Mouse (Mus musculus) right cerebral cortex, postnatal 25 days (tissue): ENCODE results near the gene Ifi208.
"Not testable (repeated sequence)": the region's sequence is repeated elsewhere in the genome, so short reads cannot be mapped to it uniquely, and the experiment has no call there.

Source experiments
- DNase-seq: peaks from one replicate; pipeline ENCODE4 v3.0.0; 2022

The Ifi208 gene

DNA sequence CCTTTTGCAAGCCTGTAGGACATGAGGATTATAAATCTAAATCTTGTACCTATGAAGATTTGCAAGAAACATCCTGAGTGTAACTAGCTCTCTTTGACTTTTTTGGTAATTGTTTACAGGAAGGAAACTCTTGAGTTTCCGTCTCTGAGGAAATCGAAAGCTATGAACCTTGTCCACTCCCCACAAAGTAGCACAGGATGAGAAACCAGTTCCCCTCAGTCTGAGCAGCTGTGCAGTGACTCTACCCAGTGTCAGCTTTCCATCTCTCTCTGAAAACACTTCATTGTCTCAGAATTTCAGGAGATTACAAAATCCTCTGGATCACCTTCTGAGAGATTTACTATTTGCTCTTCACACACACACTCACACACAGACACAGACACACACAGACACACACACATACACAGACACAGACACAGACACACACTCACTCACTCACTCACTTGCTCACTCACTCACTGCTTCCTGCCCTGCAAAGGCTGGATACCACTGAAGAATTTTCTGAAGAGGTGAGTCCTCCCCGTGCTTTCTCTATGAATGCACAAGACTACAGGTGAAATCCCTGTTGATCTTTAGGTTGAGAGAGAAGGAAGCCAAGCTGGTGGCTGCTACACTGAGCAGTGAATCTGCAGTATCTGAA lies at the start of gene Ifi208:
Gene Ifi208, plus strand, starts transcription at position 218 of the 640 bp plus-strand sequence.
- not testable (repeated sequence) for DNase-seq

DNA sequence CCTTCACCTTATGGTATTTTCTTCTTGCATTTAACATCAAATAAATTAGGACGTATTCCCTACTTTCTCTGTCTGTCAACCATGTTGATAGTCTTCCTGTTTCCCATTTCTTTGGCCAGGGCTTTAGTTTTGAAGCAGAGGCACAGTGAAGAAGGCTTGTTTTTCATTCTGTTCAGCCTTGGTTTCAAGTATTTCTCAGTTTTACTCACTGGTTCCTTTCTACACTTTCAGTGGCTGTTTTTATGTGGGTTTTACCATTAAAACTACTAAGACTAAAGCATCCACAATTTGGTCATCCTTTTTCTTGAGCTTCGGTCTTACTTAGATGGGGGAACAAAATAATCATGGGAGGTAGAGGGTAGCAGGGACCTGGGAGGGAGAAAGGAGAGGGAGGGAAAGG lies 49.4 kb upstream of the Ifi208 start:
- DNase-seq: no peak

DNA sequence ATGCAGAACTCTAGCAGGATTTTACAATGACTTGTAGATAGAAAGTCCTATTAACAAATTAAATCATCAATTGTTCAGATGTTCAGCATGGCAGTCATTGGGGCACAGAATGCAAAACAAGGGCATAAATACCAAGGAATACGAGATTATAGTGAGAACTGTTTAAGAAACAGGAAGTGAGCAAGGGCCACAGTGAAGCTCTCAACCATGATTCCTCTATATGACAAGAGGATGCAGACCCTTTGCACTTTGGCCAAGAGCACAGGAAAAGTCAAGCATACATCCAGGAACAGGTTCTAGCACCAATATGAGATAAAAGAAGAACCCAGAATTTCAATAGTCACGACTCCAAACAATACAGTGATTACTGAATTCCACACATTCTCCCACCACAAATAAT lies 46.8 kb upstream of the Ifi208 start:
- no peak for DNase-seq

DNA sequence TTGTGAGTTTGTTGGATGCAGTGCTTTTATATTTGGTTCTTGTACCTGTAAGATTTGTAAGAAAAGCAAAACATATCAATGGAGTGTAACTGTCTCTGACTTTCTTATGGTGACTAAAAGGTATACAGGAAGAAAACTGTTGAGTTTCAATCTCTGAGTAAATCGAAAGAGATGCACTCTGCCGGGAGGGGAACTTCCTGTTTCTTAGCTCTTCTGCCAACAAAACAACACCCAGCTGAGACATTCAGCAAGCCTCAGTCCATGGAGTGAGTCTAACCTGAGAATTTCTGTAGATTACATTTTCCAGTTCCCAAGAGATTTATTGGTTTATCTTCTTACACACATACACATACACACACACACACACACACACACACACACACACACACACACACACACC lies 42.9 kb upstream of the Ifi208 start, which contains the start of gene Ifi209:
Gene Ifi209, plus strand, starts transcription at position 296 of the 400 bp plus-strand sequence.
- DNase-seq: not testable (repeated sequence)

DNA sequence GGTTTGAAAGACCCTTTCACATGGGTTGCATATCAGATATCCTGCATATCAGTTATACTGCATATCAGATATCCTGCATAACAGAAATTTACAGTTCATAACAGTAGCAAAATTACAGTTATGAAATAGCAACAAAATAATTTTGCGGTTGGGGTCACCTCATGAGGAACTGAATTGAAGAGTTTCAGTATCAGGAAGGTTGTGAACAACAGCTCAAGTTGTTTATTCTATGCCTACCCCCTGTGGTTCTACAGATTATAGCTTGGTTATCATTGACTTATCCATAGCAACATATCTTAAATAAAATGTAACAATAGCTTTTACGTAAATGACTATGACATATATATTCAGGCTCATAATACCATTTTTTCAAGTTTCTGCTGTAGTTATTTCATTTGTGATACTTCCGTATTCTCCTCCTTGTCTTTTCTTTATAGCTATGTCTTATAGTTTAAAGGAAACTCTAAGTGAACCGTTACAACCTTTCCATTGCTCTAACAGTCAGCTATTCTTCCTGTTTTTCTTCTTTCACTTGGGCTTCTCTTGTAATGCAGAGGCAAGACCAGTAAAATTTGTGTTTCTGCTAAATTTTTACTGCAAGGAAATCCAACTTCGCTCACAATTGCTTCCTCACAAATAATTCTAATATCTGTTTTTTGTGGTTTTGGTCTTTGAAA lies 39.4 kb upstream of the Ifi208 start:
- DNase-seq: no peak

DNA sequence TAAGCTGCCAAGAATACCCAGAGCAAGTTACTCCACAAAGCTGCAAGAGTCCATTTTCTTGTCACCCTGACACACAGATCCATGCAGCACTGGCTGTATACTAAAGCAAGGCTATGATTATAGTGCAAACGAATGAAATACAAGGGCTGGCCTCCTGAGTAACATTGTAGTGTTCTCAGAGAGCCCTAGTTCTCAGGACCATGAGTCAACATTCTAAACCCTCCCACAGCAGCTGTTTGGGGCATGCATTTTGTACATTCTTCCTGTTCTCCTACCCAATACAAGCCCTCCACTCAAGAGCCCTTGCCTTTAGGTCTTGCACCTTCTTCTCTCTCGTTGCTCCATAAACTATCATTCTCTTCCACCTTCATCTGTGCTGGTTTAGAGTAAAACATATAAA lies 28.1 kb upstream of the Ifi208 start:
- no peak for DNase-seq

DNA sequence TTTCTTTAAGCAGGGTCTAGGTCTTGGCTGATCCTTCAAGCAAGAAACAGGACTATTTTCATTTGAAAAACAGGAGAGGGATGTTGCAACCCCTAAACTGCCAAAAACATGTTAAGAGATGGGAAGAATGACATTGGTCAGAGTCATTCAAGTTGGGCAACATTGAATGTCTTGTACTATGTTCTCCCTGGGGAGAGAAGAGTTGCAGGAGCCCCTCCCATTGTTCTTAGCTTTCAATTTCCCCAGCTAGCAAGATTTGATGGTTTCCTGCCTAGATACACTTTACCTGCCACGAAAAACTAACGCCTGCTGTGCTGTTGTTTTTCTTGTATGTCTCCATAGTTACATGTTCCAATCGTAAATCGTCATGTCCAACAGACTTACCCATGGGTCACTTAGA lies 15.5 kb upstream of the Ifi208 start:
- DNase-seq: no peak

DNA sequence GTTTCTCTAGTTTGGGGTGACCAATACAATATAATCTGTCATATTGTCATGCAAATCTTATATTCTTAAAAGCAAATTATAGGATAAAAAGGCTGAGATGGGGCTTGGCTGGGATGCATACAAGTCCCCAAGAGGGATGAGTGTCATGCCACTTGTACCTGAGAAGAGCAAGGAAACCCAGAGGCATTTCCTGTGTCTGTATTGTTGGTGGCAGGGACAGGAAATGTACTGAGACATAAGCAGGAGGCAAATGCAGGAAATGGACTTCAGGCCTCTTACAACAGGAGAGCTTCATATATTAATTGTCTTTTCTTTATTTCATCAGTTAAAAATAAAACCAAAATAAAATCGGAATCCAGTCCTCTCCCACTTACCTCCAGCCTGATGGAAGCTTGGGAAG lies 5.1 kb downstream of the Ifi208 start:
- not testable (repeated sequence) for DNase-seq

DNA sequence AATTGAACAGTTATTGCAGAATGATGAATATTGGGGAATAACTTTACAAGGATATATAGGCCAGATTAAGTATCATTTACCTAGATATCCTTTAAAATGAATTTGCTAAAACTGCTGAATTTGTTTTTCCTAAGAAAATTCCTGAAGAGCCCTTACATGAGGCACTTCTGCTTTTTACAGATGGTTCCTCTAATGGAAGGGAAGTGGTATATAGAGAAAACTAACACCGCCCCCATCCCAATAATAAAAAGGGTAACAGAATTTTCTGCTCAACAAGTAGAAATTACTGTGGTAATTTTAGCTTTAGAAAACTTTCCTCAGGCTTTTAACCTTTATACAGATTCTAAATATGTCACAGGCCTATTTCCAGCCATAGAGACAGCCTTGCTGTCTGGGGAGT lies 20.8 kb downstream of the Ifi208 start:
- DNase-seq: no peak

DNA sequence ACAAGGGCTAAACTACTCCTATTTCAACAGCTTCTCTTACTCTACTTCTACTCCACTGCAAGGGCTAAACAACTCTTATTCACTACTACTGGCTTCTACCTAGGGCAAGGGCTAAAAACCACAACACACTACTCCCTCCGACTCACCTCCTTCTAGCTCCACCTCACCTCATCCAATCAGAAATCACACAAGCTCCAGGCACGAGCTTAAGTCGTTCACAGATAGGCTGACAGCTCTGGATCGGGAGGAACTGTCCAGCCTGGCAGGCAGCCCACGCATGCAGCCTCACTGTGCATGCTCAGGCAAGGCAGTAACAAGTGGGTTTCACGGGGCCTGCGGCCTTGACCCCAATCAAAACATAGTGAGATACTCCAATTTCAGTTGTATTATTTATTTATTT lies 59.7 kb downstream of the Ifi208 start:
- no peak for DNase-seq

DNA sequence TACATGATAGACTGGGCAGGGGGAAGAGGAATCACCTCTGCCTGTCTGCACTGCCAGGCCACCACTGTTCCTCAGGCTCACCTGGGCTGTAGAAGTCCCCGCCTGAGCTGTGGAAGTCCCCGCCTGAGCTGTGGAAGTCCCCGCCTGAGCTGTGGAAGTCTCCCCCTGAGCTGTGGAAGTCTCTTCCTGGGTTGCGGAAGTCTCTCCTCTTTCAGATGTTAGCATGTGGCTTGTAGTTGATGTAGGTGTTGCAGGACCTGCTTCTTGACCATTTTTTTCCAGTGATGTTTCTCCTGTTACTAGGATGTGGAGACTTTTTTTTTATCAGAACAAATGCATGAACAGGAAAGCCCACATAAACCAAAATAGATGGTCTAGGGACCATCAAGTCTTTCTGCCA lies 61.5 kb downstream of the Ifi208 start:
- not testable (repeated sequence) for DNase-seq

DNA sequence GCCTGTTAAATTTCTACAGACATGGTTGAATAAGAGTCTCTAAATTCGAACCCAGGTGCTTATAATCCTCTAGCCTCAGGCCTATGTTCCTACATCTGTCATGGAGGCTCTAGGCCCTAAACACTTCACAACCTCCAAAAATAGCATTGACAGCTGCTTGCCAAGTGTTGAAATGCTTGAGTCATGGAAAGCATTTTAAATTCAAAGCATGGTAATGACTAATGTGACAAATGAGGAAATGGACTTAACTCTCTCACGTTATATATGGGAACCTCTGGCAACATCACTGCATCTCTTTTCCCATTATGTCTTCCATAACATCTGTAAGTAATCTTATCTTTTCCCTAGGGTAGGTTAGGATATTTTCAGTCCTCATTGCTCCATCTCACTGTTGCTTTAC lies 63.5 kb downstream of the Ifi208 start:
- DNase-seq: no peak

DNA sequence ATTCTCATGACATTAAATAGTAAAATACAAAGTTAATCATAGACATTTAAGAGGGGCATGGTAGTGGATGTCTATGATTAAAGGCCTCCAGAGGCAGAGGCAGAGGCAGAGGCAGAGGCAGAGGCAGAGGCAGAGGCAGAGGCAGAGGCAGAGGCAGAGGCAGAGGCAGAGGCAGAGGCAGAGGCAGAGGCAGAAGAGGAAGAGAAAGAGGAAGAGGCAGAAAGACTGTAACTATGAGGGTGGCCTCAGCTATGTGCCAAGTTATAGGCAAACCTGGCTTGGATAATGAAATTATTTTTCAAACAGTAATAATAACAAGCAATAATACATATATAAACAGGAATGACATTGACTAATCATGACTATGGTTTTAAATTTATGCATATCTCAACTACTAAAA lies 67.1 kb downstream of the Ifi208 start:
- no peak for DNase-seq

DNA sequence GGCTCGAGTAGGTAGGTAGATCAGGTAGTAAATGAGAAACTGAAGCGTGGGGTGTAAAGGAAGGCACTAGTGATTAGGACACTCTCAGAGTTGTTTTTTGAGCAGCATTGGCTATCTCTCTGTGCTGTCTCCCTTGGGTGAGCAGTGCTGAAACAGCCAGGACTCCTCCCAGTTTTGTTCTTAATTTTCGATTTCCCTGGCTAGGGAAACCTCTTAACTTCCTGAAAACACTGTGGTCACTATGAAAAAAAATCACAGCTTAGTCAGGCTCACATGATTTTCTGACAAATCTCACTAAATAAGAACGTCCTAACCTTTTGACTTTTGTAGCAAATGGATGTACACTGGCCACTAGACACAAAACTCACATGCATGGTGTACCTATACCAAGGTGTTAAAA lies 68.2 kb downstream of the Ifi208 start, which contains the start of gene Ifi207:
Gene Ifi207, minus strand, starts transcription at position 92 of the 400 bp plus-strand sequence.
- no peak for DNase-seq

DNA sequence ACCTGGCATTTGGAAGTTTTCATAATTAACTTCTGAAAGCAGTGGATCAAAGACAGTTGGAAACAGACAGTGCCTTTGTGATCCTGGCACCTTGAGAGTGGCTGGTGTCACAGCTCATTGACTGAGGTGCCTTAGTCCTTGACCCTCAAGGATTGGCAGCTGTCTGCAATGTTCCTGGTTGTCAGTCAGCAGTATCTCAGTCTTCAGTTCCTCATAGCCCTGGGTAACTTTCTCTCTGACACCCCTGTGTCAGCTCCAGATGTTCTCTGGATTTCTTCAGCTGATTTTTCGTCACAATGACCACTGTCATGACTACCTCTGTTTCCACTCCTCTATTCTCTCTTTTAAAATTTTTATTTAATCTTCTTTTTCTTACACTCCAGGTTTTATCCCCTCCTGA lies 68.8 kb downstream of the Ifi208 start:
- no peak for DNase-seq
